Mouse (Mus musculus): Measurements from ENCODE around the gene Ercc1.

DNA sequence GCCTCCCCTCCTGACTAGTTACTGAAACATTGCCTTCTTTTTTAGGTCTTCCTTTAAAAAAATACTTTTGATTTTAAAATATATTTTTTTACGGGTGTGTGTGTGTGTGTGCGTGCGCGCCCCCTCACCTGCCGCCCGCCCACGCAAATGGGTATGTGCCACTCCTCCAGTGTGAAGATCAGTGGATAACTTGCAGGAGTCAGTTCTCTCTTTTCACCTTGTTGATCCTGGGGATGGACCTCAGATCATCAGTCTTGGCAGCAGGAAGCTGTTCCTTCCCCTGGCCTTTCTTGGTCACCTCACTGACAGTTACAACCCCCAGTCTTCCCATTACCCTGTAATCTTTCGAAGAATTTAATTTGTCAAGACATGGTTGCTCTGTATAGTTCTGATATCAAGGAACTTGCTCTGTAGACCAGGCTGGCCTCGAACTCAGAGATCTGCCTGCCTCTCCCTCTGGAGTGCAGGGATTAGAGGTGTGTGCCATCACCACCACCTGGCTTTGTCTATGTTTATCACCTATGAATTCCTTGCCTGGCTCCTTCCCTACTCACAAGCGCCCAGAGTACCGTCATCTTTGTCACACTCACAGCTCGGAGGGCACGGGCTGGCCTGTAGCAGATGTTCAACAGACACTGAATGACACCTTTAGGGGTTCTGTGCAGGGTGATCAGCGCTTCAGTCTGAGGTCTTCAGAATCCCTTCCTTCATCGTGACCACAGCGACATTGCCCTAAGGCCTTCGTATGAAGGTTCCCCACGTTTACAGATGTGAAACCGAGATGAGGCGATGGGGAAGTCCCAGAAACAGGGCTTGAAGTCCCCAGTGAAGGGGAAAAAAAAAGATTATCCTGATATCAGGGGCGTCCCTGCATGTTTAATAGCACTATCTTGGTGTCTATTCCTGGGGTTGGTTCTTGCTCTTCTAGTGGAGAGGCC is 19.0 kb upstream of the Ercc1 start:
- TF ChIP-seq POLR2A (IDR thresholded peaks at IDR 0.05; ENCODE audit: borderline replicate concordance, low read depth, low read length) (no peak), CTCF (IDR thresholded peaks at IDR 0.05; ENCODE audit: low read depth, low read length) (no peak)
